Mouse (Mus musculus) liver, postnatal 0 days (tissue): ENCODE measurements around the gene Trim15.

Source experiments
- CTCF ChIP-seq: sonication (generic); IDR thresholded peaks from 2 replicates; pipeline ENCODE4 v1.5.1; 2016; ENCODE audit warnings: antibody characterized with exemption, low read depth
- EP300 ChIP-seq: IDR thresholded peaks from 2 replicates; pipeline ENCODE4 v1.6.1; 2016; ENCODE audit warnings: antibody characterized with exemption, low read depth, mild to moderate bottlenecking

GRCm38 (mm10) chr17:36856236-36856635 is 10.8 kb downstream of the Trim15 start:
- TF ChIP-seq EP300 (no peak), CTCF (no peak)
